Mouse (Mus musculus) activated CD4-positive, CD25-positive, alpha-beta regulatory T cell, adult 4 months (primary cell): Measurements from ENCODE around the gene Tcirg1. TPM values are rescaled to one million over a fixed set of nuclear protein-coding genes. Genes with fewer than 3 reads are reported as not detected.

Source experiments
- ATAC-seq: one replicate; pipeline ENCODE4 v1.8.0; 2017
- polyA plus RNA-seq, 2 experiments: library from polyadenylated mRNA; unstranded; fragments of 100-300 nt; shearing (Covaris generic); gene quantifications; one replicate each; pipeline ENCODE4 v1.2.1; 2017

The Tcirg1 gene
- polyA plus RNA-seq, 2 experiments from 2014 or later = 36.2 to 70.0 TPM

GRCm38 (mm10) chr19:3850847-3851469 is 56.0 kb downstream of the Tcirg1 start:
- ATAC-seq = no peak

GRCm38 (mm10) chr19:3850076-3850475 is 56.9 kb downstream of the Tcirg1 start:
- ATAC-seq = no peak

GRCm38 (mm10) chr19:3849251-3849650 is 57.7 kb downstream of the Tcirg1 start:
- ATAC-seq = no peak

- ATAC-seq = no peak
These were observed 58.6 kb downstream of the Tcirg1 start for GRCm38 (mm10) chr19:3848207-3848808.

GRCm38 (mm10) chr19:3847711-3848110 is 59.2 kb downstream of the Tcirg1 start:
- no peak for ATAC-seq

GRCm38 (mm10) chr19:3846676-3847604 is 60.0 kb downstream of the Tcirg1 start:
- ATAC-seq = no peak

Other genes with a start within 250 kb of the Tcirg1 start
- under 1 TPM in 1 of 2 experiments, not detected in 1; 0.09 TPM for gene Lrp5, start 220.6 kb downstream of the Tcirg1 start, polyA plus RNA-seq
- 1 to 10 TPM; 4.0 to 5.1 TPM for gene 1810055G02Rik, start 198.8 kb downstream of the Tcirg1 start, polyA plus RNA-seq
- gene Kmt5b, start 139.7 kb downstream of the Tcirg1 start, polyA plus RNA-seq = 10 to 100 TPM; 25.0 to 32.4 TPM
- 1 to 10 TPM; 3.0 to 3.2 TPM for gene Chka, start 55.4 kb downstream of the Tcirg1 start, polyA plus RNA-seq
- gene Ndufs8, start 5.6 kb upstream of the Tcirg1 start, polyA plus RNA-seq = 100 to 1,000 TPM; 262 to 298 TPM
- under 1 TPM in 1 of 2 experiments, not detected in 1; 0.83 TPM for gene Aldh3b1, start 22.7 kb upstream of the Tcirg1 start, polyA plus RNA-seq
- 10 to 100 TPM; 17.1 to 21.8 TPM for gene Unc93b1, start 28.1 kb upstream of the Tcirg1 start, polyA plus RNA-seq
- not detected for gene Aldh3b3, start 51.5 kb upstream of the Tcirg1 start, polyA plus RNA-seq
- not detected for gene Aldh3b2, start 65.2 kb upstream of the Tcirg1 start, polyA plus RNA-seq
- gene Acy3, start 79.4 kb upstream of the Tcirg1 start, polyA plus RNA-seq = 1 to 10 TPM; 1.2 to 1.6 TPM
- gene Tbx10, start 85.6 kb upstream of the Tcirg1 start, polyA plus RNA-seq = not detected
- 10 to 100 TPM; 17.3 to 17.8 TPM for gene Nudt8, start 93.4 kb upstream of the Tcirg1 start, polyA plus RNA-seq
- gene Gm49405, start 93.5 kb upstream of the Tcirg1 start, polyA plus RNA-seq = under 1 TPM; 0.19 to 0.42 TPM
- gene Doc2g, start 96.2 kb upstream of the Tcirg1 start, polyA plus RNA-seq = 1 to 10 TPM in 1 of 2 experiments, under 1 TPM in 1; 0.45 to 1.5 TPM
- gene Ndufv1, start 105.7 kb upstream of the Tcirg1 start, polyA plus RNA-seq = 100 to 1,000 TPM; 129 to 134 TPM
- 100 to 1,000 TPM; 481 to 485 TPM for gene Gstp1, start 130.9 kb upstream of the Tcirg1 start, polyA plus RNA-seq
- gene Gstp2, start 138.9 kb upstream of the Tcirg1 start, polyA plus RNA-seq = 10 to 100 TPM; 11.1 to 23.5 TPM
- 100 to 1,000 TPM; 202 to 218 TPM for gene Gstp3, start 152.4 kb upstream of the Tcirg1 start, polyA plus RNA-seq
- not detected for gene Cabp2, start 174.4 kb upstream of the Tcirg1 start, polyA plus RNA-seq
- 100 to 1,000 TPM; 372 to 419 TPM for gene Cdk2ap2, start 190.0 kb upstream of the Tcirg1 start, polyA plus RNA-seq
- 10 to 100 TPM; 89.9 to 91.4 TPM for gene Pitpnm1, start 192.9 kb upstream of the Tcirg1 start, polyA plus RNA-seq
- gene Aip, start 218.7 kb upstream of the Tcirg1 start, polyA plus RNA-seq = 100 to 1,000 TPM; 171 to 215 TPM
- gene Gpr152, start 232.7 kb upstream of the Tcirg1 start, polyA plus RNA-seq = not detected
- gene Cabp4, start 236.9 kb upstream of the Tcirg1 start, polyA plus RNA-seq = 1 to 10 TPM; 1.1 to 1.4 TPM
- gene Coro1b, start 241.5 kb upstream of the Tcirg1 start, polyA plus RNA-seq = 100 to 1,000 TPM; 212 to 255 TPM
- gene Ptprcap, start 246.5 kb upstream of the Tcirg1 start, polyA plus RNA-seq = 1,000 to 10,000 TPM; 1,013 to 1,027 TPM